Mouse (Mus musculus): Measurements from ENCODE around the gene Kcnc1.

DNA sequence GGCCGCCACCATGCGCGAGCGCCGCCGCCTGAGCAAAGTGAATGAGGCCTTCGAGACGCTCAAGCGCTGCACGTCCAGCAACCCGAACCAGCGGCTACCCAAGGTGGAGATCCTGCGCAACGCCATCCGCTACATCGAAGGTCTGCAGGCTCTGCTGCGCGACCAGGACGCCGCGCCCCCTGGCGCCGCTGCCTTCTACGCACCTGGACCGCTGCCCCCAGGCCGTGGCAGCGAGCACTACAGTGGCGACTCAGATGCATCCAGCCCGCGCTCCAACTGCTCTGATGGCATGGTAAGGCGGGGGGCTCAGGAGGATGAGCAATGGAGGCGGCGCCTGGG is 19.3 kb upstream of the Kcnc1 start:
- no peak for TF ChIP-seq CTCF (IDR thresholded peaks at IDR 0.05; ENCODE audit: extremely low read depth, insufficient read length, insufficient replicate concordance, low read depth, low read length)
- no peak for TF ChIP-seq POLR2A (IDR thresholded peaks at IDR 0.05; ENCODE audit: low read depth, low read length)
